Mouse (Mus musculus) intestine, embryonic 16.5 days (tissue): ENCODE results near the gene Mfsd6l. TPM values are rescaled to one million over a fixed set of nuclear protein-coding genes. Genes with fewer than 3 reads are reported as not detected.

Experiments
- ATAC-seq: fragments of 200-750 bp; cut with Nextera tagmentation; 2 replicates; pipeline ENCODE4 v1.8.0; 2017; ENCODE audit warnings: moderate TSS enrichment, moderate library complexity
- H3K27ac ChIP-seq: fragments of 300-500 bp; sonication (generic); 2 replicates; pipeline ENCODE4 v1.5.1; 2014; ENCODE audit warnings: mild to moderate bottlenecking, low read length
- H3K27me3 ChIP-seq: fragments of 300-500 bp; sonication (generic); replicated peaks from 2 replicates; pipeline ENCODE4 v1.6.1; 2014; ENCODE audit warnings: low read length, control low read depth, mixed read lengths; ENCODE audit not compliant: control insufficient read depth, insufficient read depth
- H3K36me3 ChIP-seq: fragments of 300-500 bp; sonication (generic); 2 replicates; pipeline ENCODE4 v1.6.1; 2014; ENCODE audit warnings: low read length, control low read depth; ENCODE audit not compliant: control insufficient read depth, insufficient read depth
- H3K4me1 ChIP-seq: fragments of 300-500 bp; sonication (generic); 2 replicates; pipeline ENCODE4 v1.6.1; 2014; ENCODE audit warnings: low read length, control low read depth, mixed read lengths; ENCODE audit not compliant: control insufficient read depth, insufficient read depth
- H3K4me2 ChIP-seq: fragments of 300-500 bp; sonication (generic); 2 replicates; pipeline ENCODE4 v1.6.1; 2014; ENCODE audit warnings: low read depth, low read length, control low read depth
- H3K4me3 ChIP-seq: fragments of 300-500 bp; sonication (generic); 2 replicates; pipeline ENCODE4 v1.5.1; 2014; ENCODE audit warnings: mild to moderate bottlenecking, low read length
- H3K9ac ChIP-seq: fragments of 300-500 bp; sonication (generic); 2 replicates; pipeline ENCODE4 v1.6.1; 2014; ENCODE audit warnings: low read depth, low read length
- H3K9me3 ChIP-seq: fragments of 300-500 bp; sonication (generic); 2 replicates; pipeline ENCODE4 v1.6.1; 2016; ENCODE audit warnings: low read length, control low read depth; ENCODE audit not compliant: control insufficient read depth
- WGBS: fragments of 180-500 bp; shearing (Covaris S2); extraction: QIAGEN DNeasy Blood & Tissue Kit; methylation state at CpG from one replicate; pipeline ENCODE4 v1.1.7; 2014; 5-methylcytosine and 5-hydroxymethylcytosine counted together
- polyA plus RNA-seq: library from polyadenylated mRNA; unstranded; fragments of >200 nt; fragmentation: Nextera tagmentation; extraction: Ambion mirVana; gene quantifications from 2 replicates; pipeline ENCODE4 v1.2.1, GENCODE M21; 2015

The Mfsd6l gene
- polyA plus RNA-seq, 1 experiment from 2014 or later: 4.5 TPM

- WGBS: 66% methylated on average over 8 of the region's 8 CpGs
- H3K27ac ChIP-seq: no peak overlapping the region
- ATAC-seq: peak; percentile 74; the same call in 1 of the 2 replicates
Observed at GRCm38 (mm10) chr11:68589055-68589809, 33.2 kb downstream of the Mfsd6l start.

DNA sequence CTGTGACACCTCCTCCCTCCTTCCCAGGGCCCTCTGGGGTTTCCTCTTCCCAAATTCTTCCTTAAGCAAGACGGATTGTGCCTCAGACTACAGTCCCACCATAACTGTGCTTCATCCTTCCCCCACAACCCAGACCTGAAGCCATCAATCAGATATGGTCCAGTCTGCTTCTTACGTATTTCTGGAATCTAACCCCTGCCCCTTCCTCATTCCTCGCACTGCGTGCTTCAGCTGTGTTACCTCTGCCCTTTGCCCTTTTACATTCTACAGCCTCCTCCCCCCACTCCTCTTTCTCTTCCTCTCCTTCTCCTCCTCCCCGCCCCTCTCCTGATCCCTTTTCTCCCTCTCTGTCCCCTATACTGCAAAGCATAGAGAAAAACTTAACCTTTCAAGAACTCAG is 35.7 kb downstream of the Mfsd6l start:
- 34% methylated on average over 5 of the region's 5 CpGs for WGBS
- no peak overlapping the region for H3K27ac ChIP-seq
- ATAC-seq: no peak
- no peaks in the 10 kb centered on the region for H3K27me3 ChIP-seq
- H3K36me3 ChIP-seq: no peaks in the 10 kb centered on the region
- no peak overlapping the region for H3K4me3 ChIP-seq
- no peak overlapping the region for H3K4me2 ChIP-seq
- H3K9me3 ChIP-seq: no peaks in the 10 kb centered on the region
- no peak overlapping the region for H3K9ac ChIP-seq
- peaks cover 5% of the 10 kb centered on the region for H3K4me1 ChIP-seq

More at GRCm38 (mm10) chr11:68589055-68589809, 33.2 kb downstream of the Mfsd6l start:
- peaks cover 5% of the 10 kb centered on the region for H3K4me1 ChIP-seq
- H3K9ac ChIP-seq: no peak overlapping the region
- no peaks in the 10 kb centered on the region for H3K9me3 ChIP-seq
- no peaks in the 10 kb centered on the region for H3K36me3 ChIP-seq
- no peak overlapping the region for H3K4me3 ChIP-seq
- H3K4me2 ChIP-seq: no peak overlapping the region
- no peaks in the 10 kb centered on the region for H3K27me3 ChIP-seq

DNA sequence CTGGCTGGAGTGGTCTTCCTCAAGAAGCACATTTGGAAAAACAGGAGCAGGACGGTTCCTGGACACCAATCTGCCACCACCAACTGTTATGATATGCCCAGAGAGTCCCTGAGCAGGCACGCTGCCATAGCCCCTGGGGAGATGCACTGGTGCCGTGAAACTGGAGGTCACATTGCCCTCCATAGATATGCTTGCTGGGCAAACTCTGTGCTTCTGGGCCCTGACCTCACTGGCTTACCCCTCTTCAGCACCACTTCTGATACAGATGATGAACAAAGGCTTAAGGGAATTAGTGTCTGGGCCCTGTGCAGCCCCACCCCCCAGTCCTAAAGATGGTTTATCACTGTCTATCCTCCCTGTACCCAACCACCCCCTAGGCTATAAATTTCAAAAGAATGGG is 37.3 kb downstream of the Mfsd6l start:
- WGBS: 70% methylated on average over 3 of the region's 3 CpGs
- ATAC-seq: no peak
- H3K36me3 ChIP-seq: no peaks in the 10 kb centered on the region
- no peaks in the 10 kb centered on the region for H3K27me3 ChIP-seq
- H3K9ac ChIP-seq: no peak overlapping the region
- H3K4me3 ChIP-seq: no peak overlapping the region
- H3K27ac ChIP-seq: no peak overlapping the region
- no peaks in the 10 kb centered on the region for H3K9me3 ChIP-seq
- peaks cover 5% of the 10 kb centered on the region for H3K4me1 ChIP-seq
- no peak overlapping the region for H3K4me2 ChIP-seq

GRCm38 (mm10) chr11:68597912-68598311 is 41.9 kb downstream of the Mfsd6l start:
- Histone ChIP-seq H3K27ac (no peak overlapping the region), H3K4me3 (no peak overlapping the region), H3K27me3 (no peaks in the 10 kb centered on the region), H3K9me3 (no peaks in the 10 kb centered on the region), H3K9ac (no peak overlapping the region), H3K4me1 (peaks cover 27% of the 10 kb centered on the region), H3K36me3 (no peaks in the 10 kb centered on the region), H3K4me2 (no peak overlapping the region)
- 87% methylated on average over 2 of the region's 2 CpGs for WGBS
- no peak for ATAC-seq

GRCm38 (mm10) chr11:68600551-68601021 is 44.6 kb downstream of the Mfsd6l start:
- ATAC-seq: peak; percentile 61

GRCm38 (mm10) chr11:68601486-68601991 is 45.6 kb downstream of the Mfsd6l start:
- H3K27me3 ChIP-seq: no peaks in the 10 kb centered on the region
- peak; percentile 18; the same call in 1 of the 2 replicates for ATAC-seq
- 19% methylated on average over 9 of the region's 9 CpGs for WGBS
- H3K9ac ChIP-seq: no peak overlapping the region; the same call in 1 of the 2 replicates
- H3K27ac ChIP-seq: peak overlapping the region; percentile 75
- H3K4me2 ChIP-seq: no peak overlapping the region
- no peak overlapping the region for H3K4me3 ChIP-seq
- no peaks in the 10 kb centered on the region for H3K9me3 ChIP-seq
- peaks cover 28% of the 10 kb centered on the region for H3K4me1 ChIP-seq
- no peaks in the 10 kb centered on the region for H3K36me3 ChIP-seq

More at GRCm38 (mm10) chr11:68600551-68601021, 44.6 kb downstream of the Mfsd6l start:
- Histone ChIP-seq H3K4me2 (no peak overlapping the region), H3K36me3 (no peaks in the 10 kb centered on the region), H3K9ac (no peak overlapping the region), H3K27ac (peak overlapping the region; percentile 75), H3K9me3 (no peaks in the 10 kb centered on the region), H3K27me3 (no peaks in the 10 kb centered on the region), H3K4me3 (no peak overlapping the region), H3K4me1 (peaks cover 28% of the 10 kb centered on the region)
- WGBS: 19% methylated on average over 6 of the region's 6 CpGs

GRCm38 (mm10) chr11:68602200-68602931 is 46.4 kb downstream of the Mfsd6l start:
- H3K27ac ChIP-seq: peak overlapping the region; percentile 75
- H3K9me3 ChIP-seq: no peaks in the 10 kb centered on the region
- peak; percentile 60 for ATAC-seq
- WGBS: 16% methylated on average over 8 of the region's 8 CpGs
- H3K4me1 ChIP-seq: peaks cover 28% of the 10 kb centered on the region
- no peak overlapping the region for H3K4me2 ChIP-seq
- H3K9ac ChIP-seq: no peak overlapping the region
- H3K27me3 ChIP-seq: no peaks in the 10 kb centered on the region
- H3K36me3 ChIP-seq: no peaks in the 10 kb centered on the region
- no peak overlapping the region for H3K4me3 ChIP-seq

DNA sequence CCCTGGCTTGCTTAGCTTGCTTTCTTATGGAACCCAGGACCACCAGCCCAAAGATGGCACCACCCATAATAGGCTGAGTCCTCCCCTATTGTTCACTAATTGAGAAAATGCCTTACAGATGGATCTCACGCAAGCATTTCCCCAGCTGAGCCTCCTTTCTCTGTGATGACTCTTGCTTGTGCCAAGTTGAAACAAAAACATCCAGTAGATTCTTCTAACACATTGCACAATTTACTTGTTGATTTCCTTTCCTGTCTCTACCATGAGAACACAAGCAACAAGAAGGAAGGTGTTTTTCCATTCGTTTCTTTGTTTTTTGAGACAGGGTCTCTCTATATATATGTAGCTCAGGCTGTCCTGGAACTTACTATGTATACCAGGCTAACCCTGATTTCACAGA is 51.1 kb downstream of the Mfsd6l start:
- H3K9me3 ChIP-seq: no peaks in the 10 kb centered on the region
- 75% methylated on average over 2 of the region's 2 CpGs for whole genome bisulfite sequencing
- H3K4me1 ChIP-seq: peaks cover 12% of the 10 kb centered on the region
- no peak overlapping the region for H3K4me3 ChIP-seq
- H3K27me3 ChIP-seq: no peaks in the 10 kb centered on the region
- H3K27ac ChIP-seq: no peak overlapping the region
- H3K4me2 ChIP-seq: no peak overlapping the region
- ATAC-seq: no peak
- H3K9ac ChIP-seq: no peak overlapping the region
- no peaks in the 10 kb centered on the region for H3K36me3 ChIP-seq
